Mouse (Mus musculus) kidney, postnatal 0 days (tissue): ENCODE results near the gene Psapl1. TPM values are rescaled to one million over a fixed set of nuclear protein-coding genes. Genes with fewer than 3 reads are reported as not detected.
A peak's percentile ranks its signal among the peaks of the same experiment; 100 is the strongest.
"Not testable (repeated sequence)": the region's sequence is repeated elsewhere in the genome, so short reads cannot be mapped to it uniquely, and the experiment has no call there.

Source experiments
- ATAC-seq: fragments of 200-750 bp; cut with Nextera tagmentation; replicated peaks from 2 replicates; pipeline ENCODE4 v1.8.0; 2017; ENCODE audit warnings: low read depth, moderate number of reproducible peaks, moderate TSS enrichment, moderate library complexity; ENCODE audit not compliant: low FRiP score
- DNase-seq: peaks from one replicate; pipeline ENCODE4 v3.0.0-alpha.2; 2016; ENCODE audit warnings: low spot score
- H3K27ac ChIP-seq: fragments of 300-500 bp; sonication (generic); 2 replicates; pipeline ENCODE4 v1.5.1; 2014; ENCODE audit warnings: mild to moderate bottlenecking
- H3K27me3 ChIP-seq: fragments of 300-500 bp; sonication (generic); 2 replicates; pipeline ENCODE4 v1.6.1; 2014; ENCODE audit warnings: low read length, mixed read lengths; ENCODE audit not compliant: insufficient read depth
- H3K36me3 ChIP-seq: fragments of 300-500 bp; sonication (generic); 2 replicates; pipeline ENCODE4 v1.6.1; 2014; ENCODE audit warnings: low read length, mixed read lengths; ENCODE audit not compliant: insufficient read depth
- H3K4me1 ChIP-seq: fragments of 300-500 bp; sonication (generic); replicated peaks from 2 replicates; pipeline ENCODE4 v1.6.1; 2014; ENCODE audit warnings: antibody characterized with exemption, low read length, mixed read lengths; ENCODE audit not compliant: insufficient read depth
- H3K4me2 ChIP-seq: fragments of 300-500 bp; sonication (generic); 2 replicates; pipeline ENCODE4 v1.6.1; 2014; ENCODE audit warnings: mild to moderate bottlenecking, low read length, moderate library complexity, mixed read lengths
- H3K4me3 ChIP-seq: fragments of 300-500 bp; sonication (generic); replicated peaks from 2 replicates; pipeline ENCODE4 v1.5.1; 2014; ENCODE audit warnings: low read depth, low read length
- H3K9ac ChIP-seq: fragments of 300-500 bp; sonication (generic); 2 replicates; pipeline ENCODE4 v1.6.1; 2014; ENCODE audit warnings: low read depth, low read length
- H3K9me3 ChIP-seq: fragments of 300-500 bp; sonication (generic); replicated peaks from 2 replicates; pipeline ENCODE4 v1.6.1; 2016; ENCODE audit warnings: low read length, inconsistent platforms, mixed read lengths
- CTCF ChIP-seq: IDR thresholded peaks from 2 replicates; pipeline ENCODE4 v1.5.1; 2016; ENCODE audit warnings: antibody characterized with exemption, low read depth, mild to moderate bottlenecking, moderate library complexity
- WGBS: fragments of 180-500 bp; shearing (Covaris S2); extraction: QIAGEN DNeasy Blood & Tissue Kit; methylation state at CpG from one replicate; pipeline ENCODE4 v1.1.7; 2014; 5-methylcytosine and 5-hydroxymethylcytosine counted together
- polyA plus RNA-seq: library from polyadenylated mRNA; unstranded; fragments of >200 nt; fragmentation: Nextera tagmentation; extraction: Ambion mirVana; gene quantifications from 2 replicates; pipeline ENCODE4 v1.2.1, GENCODE M21; 2015

Gene Psapl1
- polyA plus RNA-seq, 1 experiment from 2014 or later = 0.34 TPM

GRCm38 (mm10) chr5:36230301-36230780 lies 26.5 kb downstream of the Psapl1 start:
- H3K9me3 ChIP-seq = no peaks in the 10 kb centered on the region
- no peak overlapping the region for H3K27ac ChIP-seq
- H3K27me3 ChIP-seq = no peaks in the 10 kb centered on the region
- H3K4me2 ChIP-seq = no peak overlapping the region
- H3K4me3 ChIP-seq = no peak overlapping the region
- 51% methylated on average over 9 of the region's 9 CpGs for WGBS
- ATAC-seq = no peak
- H3K4me1 ChIP-seq = no peaks in the 10 kb centered on the region
- no peak for TF ChIP-seq CTCF
- DNase-seq = no peak
- H3K36me3 ChIP-seq = no peaks in the 10 kb centered on the region
- no peak overlapping the region for H3K9ac ChIP-seq

- H3K4me3 ChIP-seq, H3K27ac ChIP-seq, H3K9me3 ChIP-seq, H3K4me2 ChIP-seq, DNase-seq, H3K36me3 ChIP-seq, H3K27me3 ChIP-seq, H3K9ac ChIP-seq, ATAC-seq, H3K4me1 ChIP-seq: not testable (repeated sequence)
- 98% methylated on average over 7 of the region's 10 CpGs for WGBS
Observed at GRCm38 (mm10) chr5:36237526-36237925, 33.7 kb downstream of the Psapl1 start.

- 87% methylated on average over 3 of the region's 3 CpGs for WGBS
- TF ChIP-seq CTCF = no peak
- no peak overlapping the region for H3K4me3 ChIP-seq
- H3K9me3 ChIP-seq = no peaks in the 10 kb centered on the region
- H3K9ac ChIP-seq = no peak overlapping the region
- no peak overlapping the region for H3K4me2 ChIP-seq
- H3K27ac ChIP-seq = no peak overlapping the region
- no peak for ATAC-seq
- no peaks in the 10 kb centered on the region for H3K4me1 ChIP-seq
- no peaks in the 10 kb centered on the region for H3K27me3 ChIP-seq
- H3K36me3 ChIP-seq = no peaks in the 10 kb centered on the region
- DNase-seq = no peak
Observed at GRCm38 (mm10) chr5:36248022-36248421, 44.2 kb downstream of the Psapl1 start.

GRCm38 (mm10) chr5:36252746-36253504 lies 49.1 kb downstream of the Psapl1 start:
- WGBS = 57% methylated on average over 17 of the region's 17 CpGs
- no peak overlapping the region for H3K4me2 ChIP-seq
- no peaks in the 10 kb centered on the region for H3K4me1 ChIP-seq
- no peak overlapping the region for H3K9ac ChIP-seq
- H3K27me3 ChIP-seq = no peaks in the 10 kb centered on the region
- no peak for TF ChIP-seq CTCF
- no peak overlapping the region for H3K4me3 ChIP-seq
- no peak for ATAC-seq
- no peaks in the 10 kb centered on the region for H3K36me3 ChIP-seq
- no peaks in the 10 kb centered on the region for H3K9me3 ChIP-seq
- H3K27ac ChIP-seq = peak overlapping the region; percentile 47
- peak; percentile 75 for DNase-seq

- Histone ChIP-seq H3K9ac (no peak overlapping the region), H3K4me2 (no peak overlapping the region), H3K9me3 (no peaks in the 10 kb centered on the region), H3K36me3 (no peaks in the 10 kb centered on the region), H3K4me1 (no peaks in the 10 kb centered on the region), H3K4me3 (no peak overlapping the region), H3K27ac (no peak overlapping the region), H3K27me3 (no peaks in the 10 kb centered on the region)
- DNase-seq (peak; percentile 61), ATAC-seq (no peak)
- 68% methylated on average over 18 of the region's 18 CpGs for WGBS
- TF ChIP-seq CTCF = no peak
Observed at GRCm38 (mm10) chr5:36254642-36255516, 51.1 kb downstream of the Psapl1 start.

Other genes with a start within 250 kb of the Psapl1 start
- 5.1 and 5.8 TPM in 2 replicates for gene Sorcs2, start 194.1 kb downstream of the Psapl1 start, polyA plus RNA-seq